Mouse (Mus musculus) bone marrow macrophage, adult 2 months (primary cell): ENCODE results near the gene Mpzl3.

Experiments used
- CTCF ChIP-seq: IDR thresholded peaks from 2 replicates; pipeline ENCODE4 v1.5.1; 2012; ENCODE audit warnings: low read depth, mild to moderate bottlenecking, low read length, moderate library complexity
- POLR2A ChIP-seq: IDR thresholded peaks from 2 replicates; pipeline ENCODE4 v1.6.1; 2012; ENCODE audit warnings: mild to moderate bottlenecking, low read depth, low read length, borderline replicate concordance

- TF ChIP-seq POLR2A (no peak), CTCF (no peak)
Observed at GRCm38 (mm10) chr9:45083132-45083531, 28.1 kb downstream of the Mpzl3 start.
